Mouse (Mus musculus): Measurements from ENCODE around the gene Abl2.

- no peak for TF ChIP-seq EP300 (IDR thresholded peaks at IDR 0.05; ENCODE audit: insufficient read depth, low read depth, low read length)
- no peak for TF ChIP-seq POLR2A (IDR thresholded peaks at IDR 0.05; ENCODE audit: insufficient read depth, low read depth, low read length)
These were observed 110.8 kb downstream of the Abl2 start for GRCm38 (mm10) chr1:156669208-156669983.

All from heart, adult 2 months (tissue).